Mouse (Mus musculus): ENCODE measurements around the gene AC124502.3.

DNA sequence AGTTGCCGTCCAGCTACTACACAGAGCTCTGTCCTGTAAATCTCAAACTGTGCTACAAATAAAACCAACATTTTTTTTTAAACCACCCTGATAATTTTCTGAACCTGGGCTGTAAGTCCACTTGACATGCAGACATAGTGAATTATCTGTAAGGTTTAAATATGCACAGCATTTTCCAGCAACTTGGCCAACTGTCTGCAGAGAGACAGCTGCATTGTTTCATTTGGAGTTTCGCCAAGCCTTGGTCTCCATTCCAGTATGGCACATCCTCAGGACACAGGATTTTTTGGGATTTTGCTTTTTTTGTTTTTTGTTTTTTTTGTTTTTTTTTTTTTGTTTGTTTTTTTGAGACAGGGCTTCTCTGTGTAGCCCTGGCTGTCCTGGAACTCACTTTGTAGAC lies 17.3 kb upstream of the AC124502.3 start:
- TF ChIP-seq CTCF (IDR thresholded peaks at IDR 0.05) (no peak), EP300 (IDR thresholded peaks at IDR 0.05) (no peak)
